Mouse (Mus musculus) NIH3T3 (cell line): ENCODE measurements at regions not wholly inside any gene's neighbourhood (a gene's known extent, or its start where the extent isn't known, plus 50 kb on each side); places are given as distances from the start of the nearest gene placed in this dataset.

ENCODE experiments used
- DNase-seq: peaks from one replicate; pipeline ENCODE4 v3.0.0-alpha.2; 2012; ENCODE audit warnings: low read depth

GRCm38 (mm10) chr4:105970056-105970455, 180.4 kb downstream of the Gm12728 start:
- DNase-seq = no peak

- no peak for DNase-seq
Observed at GRCm38 (mm10) chr4:105972736-105973135, 183.1 kb downstream of the Gm12728 start.

- no peak for DNase-seq
Observed at GRCm38 (mm10) chr4:105973769-105974397, 184.2 kb downstream of the Gm12728 start.

DNA sequence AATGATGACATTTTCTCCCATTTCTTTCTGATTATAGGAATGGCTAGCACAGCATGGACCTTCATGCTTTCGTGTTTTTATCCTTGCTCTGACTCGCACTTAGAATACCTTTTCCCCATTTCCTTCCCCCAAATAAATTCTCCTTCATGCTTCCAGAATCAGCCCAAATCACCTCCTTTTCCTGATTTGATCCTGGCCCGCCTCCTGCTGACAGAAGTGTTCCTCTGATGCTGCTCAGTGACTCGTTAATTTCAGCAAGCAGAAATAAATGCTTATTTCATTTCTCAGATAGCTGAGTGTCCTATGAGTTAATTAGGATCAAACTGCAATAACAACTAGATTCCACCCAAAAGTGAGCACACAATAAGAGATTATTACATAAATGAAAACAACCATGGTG, 185.3 kb downstream of the Gm12728 start:
- peak; percentile 56 for DNase-seq

- no peak for DNase-seq
Observed at GRCm38 (mm10) chr4:105979048-105979447, 189.4 kb downstream of the Gm12728 start.

- DNase-seq = no peak
Observed at GRCm38 (mm10) chr4:105983018-105983417, 193.3 kb downstream of the Gm12728 start.

DNA sequence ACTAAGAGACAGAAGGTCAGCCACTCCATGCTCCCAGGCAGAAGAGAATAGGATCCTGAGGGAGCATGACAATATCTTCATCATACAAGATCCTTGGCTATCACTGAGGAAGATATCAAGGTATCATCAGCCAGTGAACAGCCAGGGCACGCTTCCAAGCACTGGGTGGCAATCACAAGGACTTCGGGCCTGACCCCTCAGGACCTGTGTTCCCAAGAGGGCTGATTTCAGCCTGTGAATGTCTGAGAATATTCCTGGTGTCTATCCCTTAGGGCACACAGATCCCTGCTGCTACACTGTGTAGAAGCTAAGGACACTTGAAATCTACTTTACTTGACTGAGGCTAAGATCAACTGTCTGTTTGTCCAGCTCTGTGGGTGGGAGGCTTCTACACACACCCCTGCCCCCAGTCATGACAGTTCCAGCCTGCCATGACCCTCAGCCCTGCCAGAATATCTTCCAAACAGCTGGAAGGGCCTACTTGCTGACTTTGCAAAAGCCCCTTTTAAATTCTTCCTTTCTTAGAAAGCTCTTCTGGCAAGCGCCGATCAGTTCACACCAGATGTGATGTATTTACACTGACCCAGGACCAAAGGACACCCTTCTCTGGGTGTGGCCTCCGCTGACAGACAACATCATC, 198.4 kb downstream of the Gm12728 start:
- DNase-seq = no peak

DNA sequence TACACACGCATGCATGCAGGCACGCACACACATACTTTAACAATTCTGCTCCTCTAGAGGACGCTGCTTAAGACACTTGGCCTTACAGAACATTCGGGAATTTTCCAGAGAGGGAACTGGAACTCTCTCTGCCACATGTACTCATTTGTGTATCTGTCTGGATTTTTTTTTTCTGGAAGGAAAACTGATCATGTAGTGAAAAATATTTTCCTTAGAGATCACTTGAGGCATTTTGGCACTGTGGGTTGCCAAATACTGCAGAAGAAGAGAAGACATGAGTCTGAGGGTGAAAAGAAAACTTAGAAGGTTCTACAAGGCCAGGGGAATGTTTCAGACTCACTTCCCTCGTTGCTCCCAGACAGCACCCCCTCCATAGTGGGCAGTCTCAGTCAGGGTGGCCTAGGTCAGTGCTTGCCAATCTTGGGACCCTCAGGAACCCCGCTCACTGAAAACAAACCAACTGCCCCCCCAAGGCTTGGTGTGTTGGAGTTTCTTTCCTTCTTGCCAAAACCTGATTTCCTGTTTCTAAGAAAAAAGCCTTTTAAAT, 203.0 kb downstream of the Gm12728 start:
- peak; percentile 50 for DNase-seq

DNA sequence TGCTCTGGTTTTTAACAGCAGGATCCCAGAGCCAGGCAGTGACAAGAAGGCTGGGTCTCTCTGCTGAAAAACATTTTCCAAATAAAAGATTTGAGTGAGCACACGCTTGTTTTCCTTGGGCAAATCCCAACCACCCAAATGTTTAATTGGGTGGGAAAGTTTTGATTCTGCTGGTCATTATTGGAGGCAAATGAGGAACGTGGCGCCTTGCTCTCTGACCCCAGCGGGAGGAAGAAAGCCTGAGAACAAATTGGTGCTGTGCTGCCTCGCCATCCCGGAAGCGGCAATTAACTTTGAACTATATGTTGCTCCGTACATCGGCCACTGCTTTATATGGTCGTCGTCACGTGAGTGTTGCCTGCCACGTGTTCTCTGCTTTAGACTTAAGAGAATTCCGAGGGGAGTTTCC, 204.7 kb downstream of the Gm12728 start:
- no peak for DNase-seq

GRCm38 (mm10) chr4:105996060-105996459, 206.4 kb downstream of the Gm12728 start:
- no peak for DNase-seq

GRCm38 (mm10) chr4:105996893-105997630, 207.4 kb downstream of the Gm12728 start:
- DNase-seq = peak; percentile 31

DNA sequence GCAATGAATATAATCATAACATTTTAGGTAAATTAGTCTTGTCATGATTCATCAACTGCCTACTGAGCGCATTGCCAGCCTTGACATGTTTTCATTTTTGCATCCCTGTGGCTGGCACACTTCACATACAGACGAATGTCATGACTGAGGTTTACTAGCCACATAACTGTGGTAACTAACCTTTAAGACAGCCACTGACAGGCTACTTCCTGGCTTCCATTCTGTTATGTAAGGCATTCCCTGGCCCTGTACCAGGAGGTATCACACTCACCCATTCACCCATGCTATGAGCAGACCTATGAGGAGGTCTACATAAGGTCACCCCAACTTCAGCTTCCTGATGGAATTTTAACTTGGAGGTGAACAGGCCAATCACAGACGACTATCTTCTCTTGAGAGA, 212.8 kb downstream of the Gm12728 start:
- no peak for DNase-seq

GRCm38 (mm10) chr4:106005936-106006335, 216.3 kb downstream of the Gm12728 start:
- DNase-seq = no peak

DNA sequence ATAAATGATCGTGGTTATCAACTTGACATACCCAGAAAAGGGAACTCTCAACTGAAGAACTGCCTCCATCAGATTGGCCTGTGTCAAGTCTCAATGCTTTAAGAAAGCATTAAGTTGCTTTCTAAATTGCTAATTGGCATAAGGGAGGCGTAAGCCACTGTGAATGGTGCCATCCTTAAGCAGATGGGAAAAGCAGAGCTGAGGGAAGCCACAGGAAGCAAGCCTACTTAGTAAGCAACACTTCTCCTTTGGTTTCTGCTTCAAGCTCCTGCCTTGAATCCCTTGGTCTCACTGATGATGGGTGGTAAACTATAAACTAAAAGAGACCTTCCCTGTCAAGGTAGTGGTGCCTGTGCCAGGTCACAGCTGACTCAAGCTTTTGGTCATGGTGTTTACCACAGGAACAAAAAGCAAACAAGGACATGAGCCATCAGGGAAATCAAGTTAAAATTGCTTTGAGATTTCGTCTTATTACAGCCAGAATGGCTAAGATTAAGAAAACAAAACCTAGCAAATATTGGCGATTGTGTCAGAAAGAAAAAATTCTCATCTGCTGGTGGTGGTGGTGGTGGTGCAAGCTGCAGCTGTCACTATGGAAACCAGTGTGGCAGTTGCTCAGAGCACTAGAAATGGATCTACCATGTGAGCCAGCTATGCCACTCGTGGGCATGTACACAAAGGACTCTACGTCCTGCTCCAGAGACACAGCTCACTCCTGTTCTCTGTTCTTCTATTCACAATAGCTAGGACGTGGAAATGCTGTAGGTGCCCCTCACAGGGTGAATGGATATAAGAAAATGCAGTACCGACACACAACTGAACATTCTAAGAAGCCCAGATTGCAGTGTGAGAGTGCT, 217.9 kb downstream of the Gm12728 start:
- no peak for DNase-seq

- DNase-seq = peak; percentile 24
Observed at GRCm38 (mm10) chr4:106017065-106017646, 227.5 kb downstream of the Gm12728 start.

GRCm38 (mm10) chr4:106018936-106019335, 229.3 kb downstream of the Gm12728 start:
- no peak for DNase-seq

DNA sequence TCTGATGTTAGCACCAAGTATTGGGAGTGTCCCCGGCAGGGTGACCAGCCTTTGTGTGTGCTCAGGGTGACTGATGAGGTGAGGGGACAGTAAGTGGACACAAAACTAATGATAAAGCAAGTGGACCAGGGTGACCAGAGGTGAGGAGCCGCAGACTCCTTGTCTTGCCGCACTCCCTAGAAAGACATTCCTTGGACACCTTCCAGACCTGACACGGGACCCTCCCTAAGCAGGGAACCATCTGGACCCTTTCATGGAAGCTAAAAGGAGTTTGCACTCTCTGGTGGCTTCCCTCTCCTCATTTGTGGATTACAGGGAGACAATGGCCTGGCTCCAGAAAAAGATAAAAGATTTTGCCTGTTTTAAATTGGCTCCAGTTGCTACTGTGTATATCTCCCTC, 230.7 kb downstream of the Gm12728 start:
- DNase-seq = no peak

DNA sequence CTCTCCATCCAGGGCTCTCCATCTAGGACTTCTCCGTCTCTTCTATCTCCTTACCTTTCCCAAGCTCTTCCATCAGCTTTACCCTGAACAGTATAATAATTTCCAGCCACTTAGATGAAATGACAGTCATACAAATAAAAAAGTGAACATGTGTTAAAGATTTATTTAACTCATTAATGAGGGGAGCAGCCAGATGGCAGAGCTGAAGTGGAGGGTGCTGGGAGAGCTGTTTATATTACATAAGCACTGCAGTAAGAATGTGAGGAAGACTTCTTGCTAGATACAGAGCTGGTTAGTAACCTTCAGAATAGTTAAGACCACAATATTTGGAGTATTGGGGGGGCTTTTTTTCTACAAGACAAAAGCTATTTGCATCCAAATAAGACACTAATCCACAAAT, 234.9 kb downstream of the Gm12728 start:
- DNase-seq = no peak

DNA sequence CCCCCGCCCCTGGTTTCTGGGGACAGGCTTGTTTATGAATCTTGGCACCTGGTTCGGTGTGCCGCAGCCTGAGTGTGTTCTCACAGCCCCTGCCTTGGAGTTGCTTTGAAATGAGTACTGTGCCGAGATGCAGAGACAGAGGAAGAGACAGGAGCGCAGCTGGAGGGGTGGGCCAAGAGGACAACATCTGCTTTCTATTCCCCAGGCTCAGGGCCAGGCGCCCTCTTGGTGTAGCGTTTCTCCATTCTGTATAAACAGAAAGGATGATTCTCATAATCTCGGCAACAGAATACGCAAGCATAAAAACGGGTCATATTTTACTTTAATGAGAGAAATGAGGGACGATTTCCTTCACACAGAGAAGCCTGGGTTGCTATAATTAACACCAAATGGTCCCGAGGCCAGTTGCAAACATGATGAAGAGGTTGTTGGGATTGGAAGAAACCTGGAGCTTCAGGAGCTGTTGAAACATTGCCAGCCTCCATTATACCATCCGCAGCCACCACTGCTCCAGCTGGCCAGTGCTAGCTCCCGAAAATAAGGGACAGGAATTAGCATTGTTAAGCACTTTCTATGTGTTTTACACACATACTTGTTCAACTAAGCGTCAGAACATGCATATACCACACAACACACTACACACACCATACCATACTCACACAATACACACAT, 236.4 kb downstream of the Gm12728 start:
- DNase-seq = no peak

DNA sequence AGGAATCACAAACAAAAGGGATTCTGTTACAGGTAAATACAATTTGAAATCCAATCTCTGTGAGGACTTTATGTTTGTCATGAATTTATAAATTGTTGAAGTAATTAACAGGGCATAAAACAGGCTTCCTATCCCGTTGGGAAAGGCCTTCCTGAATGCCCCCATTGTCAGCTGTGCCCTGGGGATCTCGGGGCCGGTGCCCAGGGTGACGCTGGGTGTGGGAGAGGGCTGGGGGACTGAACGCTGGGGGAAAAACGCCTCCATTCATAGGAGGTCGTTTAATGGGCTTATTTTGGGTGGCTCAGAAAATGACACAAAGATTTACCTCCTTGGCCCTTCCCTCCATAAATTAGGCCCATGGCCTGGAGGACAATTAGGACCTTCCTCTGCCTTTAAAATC, 250.7 kb downstream of the Gm12728 start:
- DNase-seq = no peak

- DNase-seq = no peak
Observed at GRCm38 (mm10) chr4:106042456-106042855, 252.8 kb downstream of the Gm12728 start.
